Mouse (Mus musculus) lung, postnatal 0 days (tissue): ENCODE data around the gene Mgarp. TPM values are rescaled to one million over a fixed set of nuclear protein-coding genes. Genes with fewer than 3 reads are reported as not detected.
A peak's percentile ranks its signal among the peaks of the same experiment; 100 is the strongest.

Experiments used
- ATAC-seq: fragments of 200-750 bp; cut with Nextera tagmentation; 2 replicates; pipeline ENCODE4 v1.8.0; 2017; ENCODE audit warnings: moderate library complexity
- DNase-seq: peaks from one replicate; pipeline ENCODE4 v3.0.0-alpha.2; 2016; ENCODE audit warnings: low spot score
- H3K27ac ChIP-seq: fragments of 300-500 bp; sonication (generic); 2 replicates; pipeline ENCODE4 v1.5.1; 2014; ENCODE audit warnings: antibody characterized with exemption, mild to moderate bottlenecking, low read length, mixed read lengths
- H3K27me3 ChIP-seq: fragments of 300-500 bp; sonication (generic); replicated peaks from 2 replicates; pipeline ENCODE4 v1.6.1; 2014; ENCODE audit warnings: low read length, mixed read lengths; ENCODE audit not compliant: insufficient read depth
- H3K36me3 ChIP-seq: fragments of 300-500 bp; sonication (generic); 2 replicates; pipeline ENCODE4 v1.6.1; 2014; ENCODE audit warnings: low read length, mixed read lengths; ENCODE audit not compliant: insufficient read depth
- H3K4me1 ChIP-seq: fragments of 300-500 bp; sonication (generic); 2 replicates; pipeline ENCODE4 v1.6.1; 2014; ENCODE audit warnings: antibody characterized with exemption, low read depth, low read length, mixed read lengths; ENCODE audit not compliant: insufficient read depth
- H3K4me2 ChIP-seq: fragments of 300-500 bp; sonication (generic); replicated peaks from 2 replicates; pipeline ENCODE4 v1.6.1; 2014; ENCODE audit warnings: low read depth, mild to moderate bottlenecking, low read length, moderate library complexity, mixed read lengths
- H3K4me3 ChIP-seq: fragments of 300-500 bp; sonication (generic); 2 replicates; pipeline ENCODE4 v1.5.1; 2014; ENCODE audit warnings: low read depth, low read length
- H3K9ac ChIP-seq: fragments of 300-500 bp; sonication (generic); replicated peaks from 2 replicates; pipeline ENCODE4 v1.6.1; 2014; ENCODE audit warnings: low read depth, mild to moderate bottlenecking
- H3K9me3 ChIP-seq: fragments of 300-500 bp; sonication (generic); 2 replicates; pipeline ENCODE4 v1.6.1; 2016; ENCODE audit warnings: low read length, mixed read lengths
- CTCF ChIP-seq: IDR thresholded peaks from 2 replicates; pipeline ENCODE4 v1.5.1; 2016; ENCODE audit warnings: antibody characterized with exemption, mild to moderate bottlenecking
- EP300 ChIP-seq: IDR thresholded peaks from 2 replicates; pipeline ENCODE4 v1.6.1; 2016; ENCODE audit warnings: antibody characterized with exemption, mild to moderate bottlenecking, control low read depth
- WGBS: fragments of 180-500 bp; shearing (Covaris S2); extraction: QIAGEN DNeasy Blood & Tissue Kit; methylation state at CpG from one replicate; pipeline ENCODE4 v1.1.7; 2014; 5-methylcytosine and 5-hydroxymethylcytosine counted together
- polyA plus RNA-seq: library from polyadenylated mRNA; unstranded; fragments of >200 nt; fragmentation: Nextera tagmentation; extraction: Ambion mirVana; gene quantifications from 2 replicates; pipeline ENCODE4 v1.2.1, GENCODE M21; 2015

Mgarp gene
- polyA plus RNA-seq, 1 experiment from 2014 or later = not detected

DNA sequence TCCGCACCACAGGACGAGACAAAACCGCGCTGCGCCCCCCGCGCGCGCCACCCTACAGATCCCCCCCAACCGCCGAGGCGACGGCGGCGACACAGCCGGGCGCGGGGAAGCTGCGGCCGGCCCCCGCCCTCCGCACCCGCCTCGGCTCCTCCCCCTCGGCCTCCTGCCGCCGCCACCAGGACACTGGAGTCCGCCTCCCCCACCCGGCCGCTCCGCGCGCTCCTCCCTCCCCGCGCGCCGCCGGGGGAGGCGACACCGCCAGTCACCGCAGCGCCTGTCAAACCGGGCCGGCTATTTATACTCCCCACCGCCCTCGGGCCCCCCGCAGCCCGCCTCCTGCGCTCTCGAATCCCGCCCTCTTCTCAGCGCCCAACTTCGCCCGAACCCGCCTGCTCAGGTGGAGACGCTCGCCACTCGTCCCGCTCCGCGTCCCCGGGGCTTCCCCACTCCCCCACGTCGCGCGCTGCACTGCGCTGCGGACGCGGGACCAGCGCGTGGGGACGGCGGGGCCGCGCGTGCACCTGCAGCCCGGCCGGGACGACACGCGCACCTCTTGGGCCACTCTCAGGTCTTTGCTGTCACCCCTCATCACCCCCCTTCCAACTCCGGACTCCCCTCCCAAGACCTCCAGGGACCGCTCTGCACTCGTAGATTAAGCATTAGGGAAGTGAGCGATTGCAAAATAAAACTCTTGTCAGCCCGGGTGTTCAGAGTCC, 55.8 kb downstream of the Mgarp start, which contains the start of gene Elf2:
Gene Elf2, minus strand, starts transcription at position 112 of the 716 bp plus-strand sequence.
- Histone ChIP-seq H3K36me3 (no peaks in the 10 kb centered on the region), H3K27ac (peak within 1 kb of the TSS; percentile 99), H3K4me1 (no peaks in the 10 kb centered on the region), H3K4me3 (peak within 1 kb of the TSS; percentile 99), H3K4me2 (peak within 1 kb of the TSS; percentile 96), H3K9me3 (no peaks in the 10 kb centered on the region), H3K9ac (peak within 1 kb of the TSS; percentile 88), H3K27me3 (no peaks in the 10 kb centered on the region)
- peak; percentile 6; the same call in 1 of the 2 replicates for TF ChIP-seq CTCF
- TF ChIP-seq EP300 = no peak
- DNase-seq = peak; percentile 93
- ATAC-seq = peak; percentile 87
- WGBS = under 1% methylated on average over 46 of the region's 87 CpGs

GRCm38 (mm10) chr3:51339734-51340551, 56.6 kb downstream of the Mgarp start:
- Histone ChIP-seq H3K36me3 (no peaks in the 10 kb centered on the region), H3K4me3 (peak overlapping the region; percentile 99), H3K9ac (peak overlapping the region; percentile 88), H3K27me3 (no peaks in the 10 kb centered on the region), H3K9me3 (no peaks in the 10 kb centered on the region), H3K4me2 (peak overlapping the region; percentile 96), H3K27ac (peak overlapping the region; percentile 99), H3K4me1 (no peaks in the 10 kb centered on the region)
- WGBS = under 1% methylated on average over 59 of the region's 113 CpGs
- no peak for TF ChIP-seq CTCF
- TF ChIP-seq EP300 = no peak
- DNase-seq (peak; percentile 79), ATAC-seq (peak; percentile 56)

DNA sequence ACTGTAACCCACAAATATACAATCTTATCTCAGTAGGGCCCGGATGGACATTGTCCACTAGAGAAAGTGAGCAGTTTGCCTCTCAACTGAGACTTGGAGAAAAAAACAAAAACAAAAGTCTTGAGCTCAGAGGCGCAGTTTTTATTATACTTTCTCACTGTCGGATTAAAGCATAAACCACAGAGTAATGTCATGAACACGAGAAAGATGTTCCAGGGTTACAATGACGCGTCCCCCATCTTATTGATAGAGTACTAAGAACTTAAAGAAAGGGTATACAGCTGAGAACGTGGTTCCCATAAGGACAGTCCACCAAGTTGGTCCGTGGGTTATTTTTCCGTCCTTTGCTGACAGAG, 57.2 kb downstream of the Mgarp start:
- Histone ChIP-seq H3K4me3 (peak overlapping the region; percentile 99), H3K4me2 (peak overlapping the region; percentile 96), H3K4me1 (no peaks in the 10 kb centered on the region), H3K27ac (peak overlapping the region; percentile 99), H3K9me3 (no peaks in the 10 kb centered on the region), H3K36me3 (no peaks in the 10 kb centered on the region), H3K27me3 (no peaks in the 10 kb centered on the region), H3K9ac (peak overlapping the region; percentile 88)
- 1% methylated on average over 9 of the region's 9 CpGs for WGBS
- no peak for ATAC-seq
- DNase-seq = no peak
- no peak for TF ChIP-seq CTCF
- TF ChIP-seq EP300 = no peak

Other genes with a start within 250 kb of the Mgarp start
- gene Noct, start 172.3 kb downstream of the Mgarp start, polyA plus RNA-seq = 4.1 and 4.2 TPM in 2 replicates
- gene Elf2, start 56.1 kb downstream of the Mgarp start, polyA plus RNA-seq = 55.8 and 62.6 TPM in 2 replicates
- gene Ndufc1, start 12.2 kb upstream of the Mgarp start, polyA plus RNA-seq = 498 and 517 TPM in 2 replicates
- 12.7 and 16.9 TPM in 2 replicates for gene Naa15, start 18.4 kb upstream of the Mgarp start, polyA plus RNA-seq
- gene Rab33b, start 87.2 kb upstream of the Mgarp start, polyA plus RNA-seq = 24.9 and 26.2 TPM in 2 replicates
- gene Setd7, start 164.1 kb upstream of the Mgarp start, polyA plus RNA-seq = 2.1 TPM in 2 replicates